Mouse (Mus musculus) heart, adult 2 months (tissue): ENCODE measurements around the gene Poc1a.

ENCODE experiments used
- CTCF ChIP-seq: fragments of 200-600 bp; IDR thresholded peaks from 2 replicates; pipeline ENCODE4 v1.8.1; 2022; ENCODE audit warnings: antibody characterized with exemption, mild to moderate bottlenecking, moderate library complexity
- POLR2A ChIP-seq: fragments of 200-500 bp; IDR thresholded peaks from 2 replicates; pipeline ENCODE4 v1.6.1; 2011; ENCODE audit warnings: mild to moderate bottlenecking, low read depth, low read length, control low read depth; ENCODE audit not compliant: insufficient read depth

DNA sequence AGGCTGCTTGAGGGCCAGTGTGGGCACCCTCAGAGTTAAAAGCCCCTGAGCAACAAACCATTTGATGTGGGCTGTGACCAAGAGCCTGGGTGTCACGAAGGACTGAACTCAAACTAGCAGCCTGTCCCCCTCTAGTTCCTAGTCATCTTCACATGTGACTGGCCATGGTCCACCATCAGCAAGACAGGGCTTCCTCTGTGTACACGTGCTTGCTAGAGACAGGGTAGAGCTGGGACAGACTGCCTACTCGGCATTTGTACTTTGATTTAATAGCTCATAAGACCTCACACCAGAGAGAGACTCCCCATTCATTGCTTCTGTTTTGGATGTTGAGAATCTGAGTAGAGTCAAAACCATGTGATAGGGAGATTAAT is 60.4 kb downstream of the Poc1a start:
- TF ChIP-seq CTCF = no peak
- TF ChIP-seq POLR2A = no peak
